Mouse (Mus musculus) brain, adult 2 months (tissue): ENCODE measurements around the gene Akap13.
"Not testable (repeated sequence)": the region's sequence is repeated elsewhere in the genome, so short reads cannot be mapped to it uniquely, and the experiment has no call there.

Experiments used
- DNase-seq: peaks from one replicate; pipeline ENCODE4 v3.0.0; 2011; ENCODE audit warnings: low read depth, low spot score

Gene Akap13

DNA sequence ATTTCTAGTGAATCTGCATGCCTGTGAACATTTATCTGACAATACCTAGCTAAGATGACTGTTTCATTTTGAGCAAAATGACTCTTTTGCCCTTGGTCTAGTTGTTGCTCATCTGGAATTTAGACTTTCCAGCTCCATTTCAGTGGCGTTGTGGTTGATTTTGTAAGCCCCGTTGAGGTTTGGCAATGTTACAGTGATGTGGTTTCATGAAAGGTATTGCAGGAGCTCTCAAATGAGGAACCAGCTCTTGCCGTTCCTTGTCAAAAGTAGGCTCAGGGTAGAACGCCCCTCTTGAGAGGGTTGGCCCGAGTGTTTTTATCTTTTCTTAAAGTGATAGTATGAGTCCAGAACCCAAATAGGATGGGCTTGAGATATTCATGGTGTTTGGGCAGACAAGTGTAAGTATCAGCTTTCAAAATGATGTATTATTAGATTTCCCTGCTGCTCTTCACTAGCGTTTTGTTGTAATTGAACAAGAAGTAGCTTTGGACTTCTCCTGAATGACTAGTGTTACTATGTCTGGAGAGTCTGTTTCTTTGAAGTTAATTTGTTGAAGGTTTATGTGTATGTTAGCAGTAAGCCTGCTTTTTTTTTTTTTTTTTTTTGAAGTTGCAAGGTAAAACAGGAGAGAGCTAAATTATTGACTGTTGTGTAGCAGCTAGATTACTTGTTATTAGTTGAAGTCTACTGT lies 140.9 kb downstream of the Akap13 start:
- no peak for DNase-seq

DNA sequence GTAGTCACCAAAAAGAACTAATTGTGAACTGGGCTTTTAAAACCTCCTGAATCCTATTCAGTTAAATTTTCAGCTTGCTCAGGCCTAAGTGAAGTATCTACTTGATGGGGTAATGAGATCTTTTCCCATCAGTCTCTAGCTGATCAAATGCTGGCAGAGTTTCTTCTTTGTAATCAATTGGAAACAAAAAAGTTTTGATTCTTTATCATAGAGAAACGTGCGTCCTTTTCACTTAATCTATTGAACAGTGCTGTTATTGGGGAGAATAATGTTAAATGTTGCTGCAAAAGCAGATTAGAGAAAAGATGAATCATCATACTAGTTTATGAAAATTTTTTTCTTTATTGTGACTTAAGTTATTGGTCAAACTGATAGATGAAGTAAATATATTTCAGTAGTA lies 142.5 kb downstream of the Akap13 start:
- no peak for DNase-seq

DNA sequence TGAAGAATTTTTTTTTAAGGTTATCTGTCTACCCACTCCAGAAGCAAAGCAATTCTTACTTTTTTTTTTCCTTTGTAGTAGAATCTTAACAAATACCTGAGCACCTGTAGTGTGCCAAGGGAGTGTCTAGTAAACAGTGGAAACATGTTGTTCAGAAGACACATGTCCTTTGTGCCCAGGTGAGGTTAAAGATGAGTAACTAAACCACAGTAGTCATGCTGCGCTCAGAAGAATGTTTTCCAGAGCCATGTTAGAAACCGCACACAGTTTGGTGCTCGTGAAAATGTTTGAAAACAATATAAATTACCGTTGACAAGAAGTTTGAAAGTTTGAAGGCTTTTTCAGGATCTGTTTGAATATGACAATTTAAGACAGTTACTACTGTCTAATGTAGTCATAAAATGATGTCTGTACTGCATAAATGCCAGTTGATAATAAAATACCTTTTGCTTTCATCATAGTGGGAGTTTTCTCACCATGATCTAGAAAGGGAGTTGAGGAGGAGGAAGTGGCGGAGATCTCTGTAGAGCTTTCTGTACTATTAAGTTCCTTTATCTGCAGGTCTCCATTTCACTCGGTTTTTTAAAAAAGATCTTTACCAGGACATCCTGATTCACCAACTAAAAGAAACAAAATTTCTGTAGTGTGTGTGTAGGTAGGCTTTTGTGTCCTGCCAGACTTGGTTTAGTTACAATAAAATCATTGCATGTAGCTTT lies 145.2 kb downstream of the Akap13 start:
- DNase-seq: no peak

DNA sequence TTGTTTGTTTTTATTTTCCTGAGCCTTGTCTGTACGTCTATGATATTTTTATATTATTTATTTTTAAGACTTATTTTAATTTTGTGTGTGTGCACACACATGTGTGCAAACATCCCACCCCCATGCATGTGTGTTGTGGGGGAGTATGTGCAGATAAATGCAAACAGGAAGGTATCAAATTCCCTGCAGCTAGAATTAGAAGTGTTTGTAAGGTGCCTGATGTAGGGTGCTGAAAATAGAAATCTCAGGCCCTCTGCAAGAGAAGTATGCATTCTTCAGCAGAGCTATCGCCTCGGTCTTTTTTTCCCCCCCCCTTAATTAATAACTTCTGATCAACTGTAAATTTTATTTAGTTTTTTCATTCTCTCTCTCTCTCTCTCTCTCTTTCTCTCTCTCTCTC lies 151.9 kb downstream of the Akap13 start:
- no peak for DNase-seq

DNA sequence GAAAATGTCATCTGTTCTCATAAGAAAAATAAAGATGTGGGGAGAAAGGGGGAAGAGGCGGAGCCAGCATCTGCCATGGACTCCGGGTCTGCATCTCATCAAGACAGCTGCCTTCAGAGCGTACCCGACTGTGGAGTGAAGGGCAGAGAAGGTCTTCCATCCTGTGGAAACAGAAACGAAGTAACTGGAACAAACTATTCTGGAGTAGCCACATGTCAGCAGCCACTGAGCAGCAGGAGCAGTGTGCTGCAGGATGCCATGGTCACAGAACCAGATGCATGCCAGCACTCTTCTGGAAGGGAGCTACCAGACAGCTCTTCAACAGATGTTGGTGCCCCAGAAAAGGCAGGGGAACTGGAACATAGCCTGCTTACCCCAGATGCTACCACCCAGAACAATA lies 153.4 kb downstream of the Akap13 start:
- DNase-seq: no peak

DNA sequence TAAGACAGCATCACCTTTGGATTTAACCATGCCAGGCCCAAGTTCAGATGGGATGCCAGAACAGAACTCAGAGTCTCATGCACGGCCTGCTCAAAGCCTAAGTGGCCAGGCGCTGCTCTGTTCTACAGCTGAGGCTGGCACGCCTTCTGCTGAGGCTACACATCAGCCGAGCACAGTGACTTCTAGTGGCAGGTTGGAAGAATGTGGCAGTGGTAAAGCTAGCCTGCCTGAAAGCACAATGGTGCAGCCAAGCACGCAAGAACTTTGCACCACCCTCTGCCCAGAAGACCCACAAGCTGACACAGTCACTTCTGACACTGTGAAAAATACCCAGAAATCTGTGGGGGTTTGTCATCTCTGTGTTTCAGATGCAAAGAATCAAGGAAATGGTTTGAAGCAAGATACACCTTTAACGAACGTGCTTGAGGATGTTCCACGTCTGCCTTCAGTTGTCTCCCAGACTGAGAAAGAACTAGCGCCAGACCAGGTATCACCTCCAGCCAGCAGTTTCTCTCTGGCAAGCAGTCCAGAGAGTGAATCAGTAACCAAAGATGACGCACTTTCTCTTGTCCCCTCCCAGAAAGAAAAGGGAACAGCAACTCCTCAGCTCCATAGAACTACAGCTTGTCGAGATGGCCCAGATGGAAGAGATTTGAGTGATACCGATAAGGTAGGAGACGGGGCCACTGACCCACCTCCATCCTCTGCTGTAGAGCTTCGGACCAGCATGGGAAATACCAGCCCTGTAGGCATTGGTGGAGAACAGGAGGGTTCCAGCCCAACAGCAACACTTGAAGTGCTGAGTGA lies 154.3 kb downstream of the Akap13 start:
- DNase-seq: peak; percentile 52

DNA sequence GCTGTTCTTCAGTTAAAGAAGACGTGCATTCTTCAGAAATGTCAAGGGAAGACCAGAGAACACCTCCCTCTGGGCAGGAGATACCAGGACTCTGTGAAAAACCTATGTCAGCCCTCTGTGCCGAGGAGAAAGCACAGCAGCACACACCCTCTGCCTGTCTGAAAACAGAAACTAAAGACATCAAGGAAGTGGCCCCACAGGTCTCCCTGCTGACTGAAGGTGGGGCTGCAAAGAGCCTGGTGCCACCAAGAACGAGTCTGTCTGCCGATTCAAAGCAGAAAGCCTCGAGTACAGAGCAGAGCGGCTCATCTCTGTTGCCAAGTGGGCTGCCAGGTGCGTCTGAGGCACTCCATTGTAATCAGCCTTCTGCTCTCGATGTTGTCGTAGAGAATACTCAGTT lies 155.1 kb downstream of the Akap13 start:
- no peak for DNase-seq

DNA sequence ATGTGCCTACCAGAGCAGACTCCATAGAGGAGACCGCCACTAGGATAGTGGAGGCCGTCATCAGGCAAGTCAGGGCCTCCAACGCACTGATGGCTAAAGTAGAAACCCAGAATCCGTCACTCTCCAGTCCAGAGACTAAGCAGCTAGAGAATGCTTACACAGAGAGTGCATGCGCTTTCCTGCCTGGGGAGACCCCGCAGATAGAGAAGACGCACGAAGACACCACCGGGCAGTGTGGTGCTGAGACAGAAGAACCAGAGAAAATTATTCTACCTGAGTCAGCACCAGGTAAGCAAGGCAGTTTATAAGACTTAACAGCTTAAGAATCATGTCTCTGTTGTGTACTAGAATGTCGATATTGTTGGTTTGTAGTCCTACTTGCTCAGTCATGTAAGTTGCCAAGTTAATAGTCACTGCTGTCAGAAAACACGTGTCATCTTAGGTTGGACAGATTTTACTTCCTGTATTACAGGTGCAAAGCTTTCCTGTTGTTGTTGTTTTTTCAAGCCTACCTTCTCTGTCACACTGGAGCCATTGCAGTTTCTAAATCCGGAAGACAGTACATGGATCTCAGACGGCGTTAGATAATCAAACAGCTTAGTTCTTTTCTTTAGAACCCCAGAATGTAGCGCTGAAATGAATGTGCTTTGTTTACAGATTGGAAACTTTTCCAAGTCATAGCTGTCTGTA lies 156.1 kb downstream of the Akap13 start:
- DNase-seq: no peak

DNA sequence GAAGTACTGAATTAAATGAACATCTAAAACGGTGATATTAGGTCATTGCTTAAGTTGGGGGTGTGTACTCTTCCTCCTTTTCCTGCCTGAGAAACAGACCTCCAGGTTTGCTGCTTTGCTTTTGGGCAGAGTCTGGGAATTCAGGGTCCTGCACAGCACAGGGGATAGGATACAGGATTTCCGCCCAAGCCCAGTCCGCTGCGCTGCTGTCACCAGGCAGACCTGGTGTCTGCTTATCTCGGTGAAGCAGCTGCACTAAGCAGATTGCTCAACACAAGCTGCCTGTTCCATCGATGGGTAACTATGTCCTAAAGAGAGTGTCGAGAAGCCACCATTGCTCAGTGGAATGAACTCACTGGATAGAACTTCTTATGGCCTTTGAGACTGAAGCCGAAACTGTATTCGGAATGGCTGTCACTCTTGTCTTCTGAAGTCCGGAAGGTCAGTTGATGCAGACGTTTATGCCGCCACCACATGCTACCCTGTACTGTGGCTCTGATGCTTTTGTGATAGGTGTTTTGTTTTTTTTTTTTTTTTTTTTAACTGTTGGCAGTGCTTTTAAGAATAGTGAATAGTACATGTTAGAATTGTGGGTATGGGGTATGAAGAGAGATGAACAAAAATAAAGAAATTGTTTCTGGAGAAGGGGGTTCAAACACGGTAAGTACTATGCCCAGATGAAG lies 156.8 kb downstream of the Akap13 start:
- peak; percentile 27 for DNase-seq

DNA sequence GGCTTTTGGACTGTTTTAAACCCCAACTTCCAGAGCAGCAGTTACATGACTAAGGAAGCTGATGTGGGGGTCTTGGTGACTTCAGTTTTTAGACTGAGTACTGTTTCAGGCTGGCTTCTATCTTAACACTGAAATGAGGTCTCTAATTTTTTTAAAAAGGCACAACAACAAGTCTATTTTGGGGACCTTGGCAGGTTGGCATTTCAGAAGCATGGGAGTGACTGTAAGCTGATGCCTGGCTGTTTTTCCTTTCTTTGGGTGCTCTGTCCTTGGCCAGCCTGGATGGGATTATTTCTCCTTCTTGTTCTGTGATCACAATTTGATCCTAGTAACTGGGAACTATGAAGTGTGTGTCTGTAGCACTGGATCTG lies 157.3 kb downstream of the Akap13 start:
- no peak for DNase-seq

DNA sequence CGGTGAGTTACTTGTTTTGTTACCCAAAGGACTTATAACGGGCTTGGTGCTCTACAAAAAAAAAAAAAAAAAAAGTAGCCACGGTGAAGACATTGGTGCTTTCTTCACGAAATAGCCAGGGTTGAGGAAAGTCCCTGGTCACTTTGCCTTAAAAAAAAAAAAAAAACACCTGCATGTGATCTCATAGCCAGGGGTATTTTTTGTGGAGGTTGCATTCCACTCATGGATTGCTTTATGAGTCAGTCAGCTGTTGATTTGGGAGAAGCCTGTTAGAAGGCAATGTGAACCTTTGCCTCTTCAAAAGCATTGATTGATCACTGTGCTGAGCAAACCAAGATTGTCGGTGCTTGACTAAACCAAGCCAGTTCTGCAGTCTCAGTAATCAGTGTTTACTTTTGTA lies 157.9 kb downstream of the Akap13 start:
- DNase-seq: no peak

DNA sequence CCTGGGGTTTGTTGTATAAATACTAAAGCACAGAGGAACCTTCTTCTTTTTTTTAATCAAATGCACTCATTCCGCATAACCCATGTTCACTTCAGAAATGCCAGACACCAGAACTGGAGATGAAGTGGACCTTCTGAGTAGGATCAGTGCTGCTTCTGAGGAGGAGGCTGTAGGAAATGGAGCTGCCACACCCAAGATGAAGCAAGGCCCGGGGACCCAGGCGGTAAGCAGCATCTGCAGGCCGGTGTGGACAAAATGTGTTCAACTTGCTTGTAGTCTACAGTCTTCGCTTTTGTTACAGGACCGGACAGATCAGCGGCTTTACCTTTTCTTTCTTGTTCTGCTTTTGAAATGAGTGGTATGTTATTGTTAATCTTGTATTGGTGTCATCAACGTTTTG lies 159.5 kb downstream of the Akap13 start:
- no peak for DNase-seq

DNA sequence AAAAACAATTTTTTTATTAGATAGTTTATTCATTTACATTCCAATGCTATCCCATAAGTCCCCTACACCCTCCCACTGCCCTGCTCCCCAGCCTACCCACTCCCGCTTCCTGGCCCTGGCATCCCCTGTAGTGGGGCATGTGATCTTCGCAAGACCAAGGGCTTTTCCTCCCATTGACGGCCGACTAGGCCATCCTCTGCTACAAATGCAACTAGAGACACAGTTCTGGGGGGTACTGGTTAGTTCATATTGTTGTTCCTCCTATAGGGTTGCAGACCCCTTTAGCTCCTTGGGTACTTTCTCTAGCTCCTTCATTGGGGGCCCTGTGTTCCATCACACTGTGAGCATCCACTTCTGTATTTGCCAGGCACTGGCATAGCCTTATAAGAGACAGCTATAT lies 161.9 kb downstream of the Akap13 start:
- not testable (repeated sequence) for DNase-seq

DNA sequence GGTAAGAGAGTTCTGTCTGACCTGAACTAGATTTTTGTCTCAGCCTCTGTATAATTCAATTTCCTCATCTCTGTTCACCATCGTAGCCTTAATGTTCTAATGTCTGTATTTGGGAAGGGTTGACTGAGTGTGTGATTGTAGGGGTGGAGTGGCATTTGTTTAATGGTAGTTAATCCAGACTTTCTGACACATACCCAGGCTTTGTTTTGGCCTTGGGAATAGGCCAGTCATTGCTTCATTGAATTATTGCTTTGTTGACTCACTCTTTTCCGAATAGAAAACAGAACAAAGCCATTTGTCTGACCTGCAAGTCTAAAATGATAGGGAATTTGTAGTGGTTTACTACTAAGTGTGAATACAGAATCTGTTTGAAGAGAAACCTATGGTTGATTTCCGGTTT lies 163.4 kb downstream of the Akap13 start:
- DNase-seq: no peak

DNA sequence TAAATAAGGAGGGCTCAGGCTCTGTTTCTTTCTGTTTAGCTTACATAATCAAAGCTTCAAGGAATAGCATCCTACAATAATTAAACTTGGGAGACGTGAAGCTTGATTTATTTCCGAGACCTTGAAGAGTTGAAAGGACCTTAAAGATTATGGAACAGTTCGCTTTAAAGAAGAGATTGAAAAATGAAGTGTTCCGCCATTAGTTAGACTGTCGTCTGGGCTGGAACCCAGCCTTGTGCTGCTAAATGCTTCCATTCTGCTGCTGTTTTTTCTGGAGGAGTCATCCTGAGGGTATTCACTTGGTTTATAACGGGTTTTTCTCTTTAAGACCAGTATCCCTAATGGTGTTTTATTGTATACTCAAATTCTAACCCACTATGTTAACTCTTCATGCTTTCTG lies 164.5 kb downstream of the Akap13 start:
- no peak for DNase-seq

DNA sequence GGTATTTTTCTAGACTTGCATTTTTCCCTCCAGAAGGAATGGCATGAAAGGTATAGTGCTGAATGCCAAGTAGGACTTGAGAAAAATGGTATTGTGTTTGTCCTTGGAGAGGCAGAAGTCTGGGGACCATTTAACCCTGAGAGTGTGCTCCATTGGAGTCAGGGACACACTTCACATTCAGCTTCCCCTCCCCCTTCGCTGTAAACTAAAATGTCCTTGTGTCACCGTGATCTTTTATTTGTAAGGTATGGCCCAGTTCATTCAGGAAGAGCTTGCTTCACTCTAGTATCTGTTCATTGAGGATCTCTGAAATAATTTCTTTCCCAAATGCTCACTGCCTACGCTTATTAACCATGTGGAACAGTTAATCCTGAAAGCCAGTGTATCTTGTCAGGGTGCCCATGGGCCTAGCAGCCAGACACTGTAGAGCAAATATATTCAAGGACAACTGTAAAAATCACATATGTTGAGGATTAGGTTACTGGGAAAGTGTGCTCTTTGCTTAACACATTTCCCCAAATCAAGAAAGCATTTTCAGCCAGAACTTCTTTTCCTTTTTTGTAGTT lies 165.1 kb downstream of the Akap13 start:
- no peak for DNase-seq

DNA sequence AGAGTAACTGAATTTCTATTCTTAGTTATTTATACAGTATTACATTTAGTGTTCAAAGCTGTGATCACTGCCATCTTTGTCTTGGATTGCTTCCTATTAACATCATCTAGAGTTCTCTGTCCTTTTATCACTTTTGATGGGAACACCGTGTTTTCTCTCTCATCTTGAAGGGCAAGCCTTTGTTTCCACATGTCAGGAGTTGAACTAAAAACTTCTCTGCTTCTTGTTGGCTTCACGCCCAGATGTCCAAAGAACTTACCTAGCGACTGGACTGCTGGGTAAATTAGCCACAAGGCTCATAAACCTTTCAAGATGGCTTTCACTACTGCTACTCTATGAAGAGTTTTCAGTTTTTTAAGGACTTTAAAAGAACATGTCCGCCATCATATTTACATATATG lies 165.6 kb downstream of the Akap13 start:
- no peak for DNase-seq

DNA sequence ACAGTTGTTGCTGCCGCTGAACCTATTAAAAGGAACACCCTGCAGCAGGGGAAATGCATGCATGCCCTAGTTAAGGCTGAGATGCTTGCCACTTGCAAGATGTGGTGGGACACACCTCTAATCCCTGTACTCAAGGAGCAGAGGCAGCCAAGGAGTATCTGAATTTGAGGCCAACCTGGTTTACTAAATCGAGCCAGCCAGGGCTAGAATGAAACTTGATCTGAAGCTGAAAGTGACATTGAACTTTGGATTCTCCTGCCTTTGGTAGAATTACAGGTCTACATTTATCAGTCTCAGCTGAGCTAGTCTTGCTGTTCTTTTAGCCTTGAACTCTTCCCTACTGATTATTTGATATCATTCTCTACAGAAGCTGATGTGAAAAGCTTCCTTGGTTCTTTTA lies 172.5 kb downstream of the Akap13 start:
- DNase-seq: no peak

DNA sequence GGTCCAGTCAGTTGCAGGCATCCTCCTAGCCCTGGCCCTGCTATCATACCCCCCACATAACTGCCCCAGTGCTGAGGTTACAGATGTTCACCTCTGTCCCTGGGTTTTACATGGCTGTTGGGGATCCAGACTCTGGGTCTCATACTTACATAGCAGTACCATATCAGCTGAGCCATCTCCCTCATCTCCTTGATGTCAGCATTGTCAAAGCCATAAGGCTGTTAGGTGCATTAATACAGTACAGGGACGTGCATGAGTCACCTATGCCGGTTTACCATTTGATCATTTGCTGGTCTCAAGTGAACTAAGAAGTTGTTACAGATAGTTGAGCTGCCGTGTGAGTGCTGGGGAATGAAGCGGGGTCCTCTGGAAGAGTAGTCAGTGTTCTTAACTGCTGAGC lies 174.3 kb downstream of the Akap13 start:
- DNase-seq: no peak

DNA sequence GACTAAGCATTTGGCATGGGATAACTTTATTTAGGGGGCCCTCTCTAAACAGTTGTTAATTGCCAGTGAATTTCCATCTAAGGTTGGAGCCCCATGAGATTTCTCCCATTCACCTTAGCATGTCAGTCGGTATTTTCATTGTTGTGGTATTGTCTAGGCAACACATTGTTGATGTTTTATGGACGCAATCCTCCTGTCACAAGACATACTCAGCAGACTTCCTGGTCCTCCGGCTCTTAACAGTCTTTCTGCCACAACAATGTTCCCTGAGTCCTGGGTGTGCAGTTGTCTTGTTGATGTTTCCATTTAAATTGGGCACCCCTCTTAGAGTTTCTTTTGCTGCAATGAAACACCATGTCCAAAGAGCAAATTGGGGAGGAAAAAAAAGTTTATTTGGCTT lies 177.6 kb downstream of the Akap13 start:
- DNase-seq: no peak

DNA sequence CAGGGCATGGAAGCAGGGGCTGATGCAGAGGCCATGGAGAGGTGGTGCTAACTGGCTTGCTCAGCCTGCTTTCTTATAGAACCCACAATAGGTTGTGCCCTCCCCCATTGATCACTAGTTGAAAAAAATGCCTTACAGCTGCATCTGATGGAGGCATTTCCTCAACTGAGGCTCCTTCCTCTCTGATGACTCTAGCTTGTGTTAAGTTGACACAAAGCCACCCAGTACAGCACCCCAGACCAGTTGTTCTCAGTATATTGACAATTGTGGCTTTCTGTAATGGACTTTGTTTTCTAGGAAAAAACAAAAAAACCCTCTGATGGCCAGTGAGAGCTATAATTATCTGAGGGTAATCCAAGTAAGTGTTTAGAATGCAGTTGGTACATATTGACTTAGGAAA lies 178.1 kb downstream of the Akap13 start:
- DNase-seq: no peak
